Mouse (Mus musculus): ENCODE measurements around the gene Cntn6. TPM values are rescaled to one million over a fixed set of nuclear protein-coding genes. Genes with fewer than 3 reads are reported as not detected.

Gene Cntn6
- polyA plus RNA-seq, 2 experiments = 0.02 TPM; not detected in 1

DNA sequence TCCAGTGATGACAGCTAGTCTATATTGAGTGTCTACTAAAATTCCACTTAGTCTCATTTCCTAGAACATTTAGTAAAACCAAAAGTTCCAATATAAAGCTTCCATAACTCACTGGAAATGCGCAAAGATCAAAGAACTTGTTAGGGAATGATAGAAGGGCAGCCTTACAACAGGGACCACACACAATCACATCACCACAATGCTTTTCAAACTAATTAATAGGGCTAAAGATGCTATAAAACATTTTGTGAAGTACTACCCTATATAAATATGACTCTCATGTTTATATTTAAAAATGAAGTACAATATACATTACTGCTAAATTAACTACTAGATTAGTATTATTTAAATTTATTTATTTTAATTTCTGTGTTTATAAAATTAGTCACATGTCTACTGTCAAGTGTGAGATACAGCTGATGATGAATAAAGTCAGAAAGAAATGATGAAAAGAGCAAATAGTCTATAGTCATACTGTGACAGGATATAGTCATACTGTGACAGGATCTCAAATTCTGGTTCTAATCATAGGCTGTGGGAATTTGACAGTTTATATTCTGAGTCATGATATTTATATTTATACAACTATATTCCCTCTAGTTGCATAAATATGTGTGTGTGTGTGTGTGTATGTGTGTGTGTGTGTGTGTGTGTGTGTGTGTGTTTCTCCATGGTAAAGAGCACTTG is 187.4 kb downstream of the Cntn6 start:
- H3K36me3 ChIP-seq (replicated peaks; ENCODE audit: control insufficient read depth, insufficient read depth, low read depth) = no peaks in the 10 kb centered on the region
- DNase-seq (ENCODE audit: low read depth in 3 of 3, low spot score in 3 of 3) (no peak), ATAC-seq (ENCODE audit: insufficient read depth) (no peak)
- 60% methylated on average over 1 of the region's 1 CpGs for WGBS (ENCODE audit: insufficient replicate concordance)
- no peak overlapping the region for H3K27ac ChIP-seq
- H3K4me1 ChIP-seq (replicated peaks; ENCODE audit: control insufficient read depth in 2 of 2, insufficient read depth in 2 of 2, low read length in 1 of 2) = no peaks in the 10 kb centered on the region
- TF ChIP-seq EP300 (IDR thresholded peaks at IDR 0.05; ENCODE audit: low read depth) = no peak
- no peak for TF ChIP-seq CTCF (IDR thresholded peaks at IDR 0.05; ENCODE audit: low read depth)
- H3K4me2 ChIP-seq (ENCODE audit: low read depth) = no peak overlapping the region
- H3K9me3 ChIP-seq (ENCODE audit: control insufficient read depth, low read length) = no peaks in the 10 kb centered on the region
- no peak overlapping the region for H3K4me3 ChIP-seq (ENCODE audit: insufficient read depth in 1 of 2, low read depth in 2 of 2, low read length in 2 of 2)
- H3K27me3 ChIP-seq (ENCODE audit: control insufficient read depth, insufficient read depth, low read length) = no peaks in the 10 kb centered on the region
- no peak overlapping the region for H3K9ac ChIP-seq (replicated peaks)

DNA sequence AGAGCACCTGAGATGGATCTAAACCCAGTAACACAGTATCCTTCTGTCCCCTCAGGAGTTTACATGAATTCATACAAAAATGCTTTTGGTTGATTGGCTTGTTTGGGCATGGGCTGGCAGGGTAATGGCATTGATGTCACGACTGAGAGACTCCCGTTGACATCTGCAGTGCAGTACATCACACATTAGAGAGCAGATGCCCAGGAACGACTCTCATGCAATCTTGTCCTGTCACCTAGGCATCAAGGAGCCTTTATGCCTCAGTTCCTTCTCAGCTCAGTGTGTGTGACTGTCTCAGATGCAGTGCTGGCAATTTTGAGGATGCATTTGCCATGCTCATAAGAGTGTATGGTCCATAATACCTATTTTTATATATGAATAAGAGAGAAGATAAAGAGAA is 195.4 kb downstream of the Cntn6 start:
- Histone ChIP-seq H3K27ac (no peak overlapping the region), H3K27me3 (ENCODE audit: control insufficient read depth, insufficient read depth, low read length) (no peaks in the 10 kb centered on the region), H3K4me3 (ENCODE audit: insufficient read depth in 1 of 2, low read depth in 2 of 2, low read length in 2 of 2) (no peak overlapping the region), H3K4me2 (ENCODE audit: low read depth) (no peak overlapping the region), H3K9ac (replicated peaks) (no peak overlapping the region), H3K36me3 (replicated peaks; ENCODE audit: control insufficient read depth, insufficient read depth, low read depth) (no peaks in the 10 kb centered on the region), H3K4me1 (replicated peaks; ENCODE audit: control insufficient read depth in 2 of 2, insufficient read depth in 2 of 2, low read length in 1 of 2) (no peaks in the 10 kb centered on the region), H3K9me3 (ENCODE audit: control insufficient read depth, low read length) (no peaks in the 10 kb centered on the region)
- ATAC-seq (ENCODE audit: insufficient read depth) = no peak
- WGBS (ENCODE audit: insufficient replicate concordance) = 60% methylated on average over 3 of the region's 3 CpGs
- TF ChIP-seq CTCF (IDR thresholded peaks at IDR 0.05; ENCODE audit: low read depth) (no peak), EP300 (IDR thresholded peaks at IDR 0.05; ENCODE audit: low read depth) (no peak)
- DNase-seq (ENCODE audit: low read depth in 3 of 3, low spot score in 3 of 3) = no peak

DNA sequence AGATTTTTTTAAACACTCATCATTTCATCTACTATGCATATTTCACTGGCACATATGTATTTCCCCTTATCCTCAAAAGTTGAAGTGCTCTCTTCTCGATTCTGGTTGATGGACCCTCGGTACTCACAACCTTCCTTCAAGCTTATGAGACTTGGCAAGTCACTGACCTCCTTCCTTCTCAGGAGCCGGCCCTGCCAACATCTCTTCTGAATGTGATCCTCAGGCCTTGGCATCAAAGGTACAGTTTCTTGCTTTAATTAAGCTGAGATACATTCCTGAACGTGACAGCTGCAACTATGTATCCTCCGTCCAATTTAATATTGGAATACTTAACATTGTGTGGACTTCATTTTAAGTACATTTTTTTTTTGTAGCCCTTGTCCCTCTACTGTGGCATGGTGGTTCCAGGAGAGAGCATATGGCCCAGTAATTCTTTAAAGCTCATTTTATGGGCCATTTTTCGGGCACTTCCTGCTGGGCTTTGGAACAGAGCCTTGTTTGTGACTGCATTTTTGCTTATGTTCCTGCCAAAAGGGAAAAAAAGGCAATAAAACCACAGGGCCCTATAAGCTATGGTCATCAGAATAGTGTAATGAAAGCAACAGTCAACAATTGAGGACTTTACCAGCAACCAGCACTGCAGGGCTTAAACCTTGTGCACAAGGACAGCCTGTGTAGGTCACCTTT is 196.0 kb downstream of the Cntn6 start:
- Histone ChIP-seq H3K27me3 (ENCODE audit: control insufficient read depth, insufficient read depth, low read length) (no peaks in the 10 kb centered on the region), H3K4me2 (ENCODE audit: low read depth) (no peak overlapping the region), H3K4me3 (ENCODE audit: insufficient read depth in 1 of 2, low read depth in 2 of 2, low read length in 2 of 2) (no peak overlapping the region), H3K9me3 (ENCODE audit: control insufficient read depth, low read length) (no peaks in the 10 kb centered on the region), H3K9ac (replicated peaks) (no peak overlapping the region), H3K27ac (no peak overlapping the region), H3K4me1 (replicated peaks; ENCODE audit: control insufficient read depth in 2 of 2, insufficient read depth in 2 of 2, low read length in 1 of 2) (no peaks in the 10 kb centered on the region), H3K36me3 (replicated peaks; ENCODE audit: control insufficient read depth, insufficient read depth, low read depth) (no peaks in the 10 kb centered on the region)
- DNase-seq (ENCODE audit: low read depth in 3 of 3, low spot score in 3 of 3) (no peak), ATAC-seq (ENCODE audit: insufficient read depth) (no peak)
- WGBS (ENCODE audit: insufficient replicate concordance) = 64% methylated on average over 6 of the region's 6 CpGs
- TF ChIP-seq CTCF (IDR thresholded peaks at IDR 0.05; ENCODE audit: low read depth) (no peak), EP300 (IDR thresholded peaks at IDR 0.05; ENCODE audit: low read depth) (no peak)

DNA sequence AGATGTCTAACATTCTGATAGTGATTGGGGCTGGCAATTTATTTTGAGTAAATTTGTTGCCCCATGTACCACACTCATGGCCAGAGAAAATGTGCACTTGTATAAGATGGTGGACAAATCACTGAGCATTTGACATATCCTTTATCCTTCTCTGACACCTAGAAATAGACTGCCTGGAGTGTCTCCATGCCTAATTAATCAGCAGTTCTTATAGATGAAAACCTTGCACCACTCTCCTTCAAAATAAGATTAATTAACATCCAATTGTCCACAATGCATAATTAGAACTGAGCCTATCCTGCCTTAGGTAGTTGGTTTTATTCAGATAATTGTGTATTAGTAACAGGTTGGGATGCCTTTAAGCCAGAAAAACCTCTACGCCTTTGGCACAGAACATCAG is 236.0 kb downstream of the Cntn6 start:
- DNase-seq (ENCODE audit: low read depth in 3 of 3, low spot score in 3 of 3) (no peak), ATAC-seq (ENCODE audit: insufficient read depth) (no peak)
- no peaks in the 10 kb centered on the region for H3K4me1 ChIP-seq (replicated peaks; ENCODE audit: control insufficient read depth in 2 of 2, insufficient read depth in 2 of 2, low read length in 1 of 2)
- 81% methylated on average over 1 of the region's 1 CpGs for WGBS (ENCODE audit: insufficient replicate concordance)
- no peak overlapping the region for H3K9ac ChIP-seq (replicated peaks)
- no peak overlapping the region for H3K4me3 ChIP-seq (ENCODE audit: insufficient read depth in 1 of 2, low read depth in 2 of 2, low read length in 2 of 2)
- H3K27me3 ChIP-seq (ENCODE audit: control insufficient read depth, insufficient read depth, low read length) = no peaks in the 10 kb centered on the region
- H3K27ac ChIP-seq = no peak overlapping the region
- no peak for TF ChIP-seq CTCF (IDR thresholded peaks at IDR 0.05; ENCODE audit: low read depth)
- no peak for TF ChIP-seq EP300 (IDR thresholded peaks at IDR 0.05; ENCODE audit: low read depth)
- no peak overlapping the region for H3K4me2 ChIP-seq (ENCODE audit: low read depth)
- H3K9me3 ChIP-seq (ENCODE audit: control insufficient read depth, low read length) = no peaks in the 10 kb centered on the region
- no peaks in the 10 kb centered on the region for H3K36me3 ChIP-seq (replicated peaks; ENCODE audit: control insufficient read depth, insufficient read depth, low read depth)

DNA sequence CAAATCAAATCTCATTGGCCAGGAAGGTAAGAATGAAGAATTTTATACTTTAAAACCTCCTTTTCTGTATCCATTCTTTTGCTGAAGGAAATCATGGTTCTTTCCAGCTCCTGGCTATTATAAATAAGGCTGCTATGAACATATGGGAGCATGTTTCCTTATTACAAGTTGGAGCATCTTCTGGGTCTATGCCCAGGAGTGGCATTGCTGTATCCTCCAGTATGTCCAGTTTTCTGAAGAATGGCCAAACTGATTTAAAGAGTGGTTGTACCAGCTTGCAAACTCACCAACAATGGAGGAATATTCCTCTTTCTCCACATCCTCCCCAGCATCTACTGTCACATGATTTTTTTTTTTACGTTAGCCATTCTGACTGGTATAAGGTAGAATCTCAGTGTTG is 241.7 kb downstream of the Cntn6 start:
- H3K9me3 ChIP-seq (ENCODE audit: control insufficient read depth, low read length) = no peaks in the 10 kb centered on the region
- H3K36me3 ChIP-seq (replicated peaks; ENCODE audit: control insufficient read depth, insufficient read depth, low read depth) = no peaks in the 10 kb centered on the region
- WGBS (ENCODE audit: insufficient replicate concordance) = 56% methylated on average over 1 of the region's 1 CpGs
- H3K4me1 ChIP-seq (replicated peaks; ENCODE audit: control insufficient read depth in 2 of 2, insufficient read depth in 2 of 2, low read length in 1 of 2) = no peaks in the 10 kb centered on the region
- no peak overlapping the region for H3K9ac ChIP-seq (replicated peaks)
- DNase-seq (ENCODE audit: low read depth in 3 of 3, low spot score in 3 of 3) (no peak), ATAC-seq (ENCODE audit: insufficient read depth) (no peak)
- no peak overlapping the region for H3K4me3 ChIP-seq (ENCODE audit: insufficient read depth in 1 of 2, low read depth in 2 of 2, low read length in 2 of 2)
- H3K27me3 ChIP-seq (ENCODE audit: control insufficient read depth, insufficient read depth, low read length) = no peaks in the 10 kb centered on the region
- no peak overlapping the region for H3K27ac ChIP-seq
- no peak overlapping the region for H3K4me2 ChIP-seq (ENCODE audit: low read depth)
- TF ChIP-seq EP300 (IDR thresholded peaks at IDR 0.05; ENCODE audit: low read depth) (no peak), CTCF (IDR thresholded peaks at IDR 0.05; ENCODE audit: low read depth) (no peak)
